Mouse (Mus musculus) adrenal gland, postnatal 10 days (tissue): ENCODE data around the gene D5Ertd579e. TPM values are rescaled to one million over a fixed set of nuclear protein-coding genes. Genes with fewer than 3 reads are reported as not detected.

Source experiments
- DNase-seq: peaks from one replicate; pipeline ENCODE4 v3.0.0; 2021; ENCODE audit warnings: mixed read lengths
- total RNA-seq, 2 experiments: library from RNA; stranded (reverse); gene quantifications; 2 replicates each; pipeline ENCODE4 v1.2.3; 2021

Gene D5Ertd579e
- total RNA-seq, 2 experiments from 2014 or later = 49.6 to 64.1 TPM

GRCm38 (mm10) chr5:36568118-36568517, 127.7 kb downstream of the D5Ertd579e start:
- peak; percentile 76 for DNase-seq

GRCm38 (mm10) chr5:36567627-36568026, 128.2 kb downstream of the D5Ertd579e start:
- DNase-seq = no peak

GRCm38 (mm10) chr5:36564530-36564929, 131.3 kb downstream of the D5Ertd579e start:
- DNase-seq = no peak

GRCm38 (mm10) chr5:36563741-36564140, 132.1 kb downstream of the D5Ertd579e start:
- no peak for DNase-seq

GRCm38 (mm10) chr5:36562791-36563445, 132.9 kb downstream of the D5Ertd579e start:
- no peak for DNase-seq

- DNase-seq = no peak
These were observed 134.3 kb downstream of the D5Ertd579e start for GRCm38 (mm10) chr5:36561509-36561908.

- DNase-seq = no peak
These were observed 135.3 kb downstream of the D5Ertd579e start for GRCm38 (mm10) chr5:36560490-36560889.

- no peak for DNase-seq
These were observed 136.2 kb downstream of the D5Ertd579e start for GRCm38 (mm10) chr5:36559510-36560235.

GRCm38 (mm10) chr5:36559106-36559505, 136.7 kb downstream of the D5Ertd579e start:
- no peak for DNase-seq

GRCm38 (mm10) chr5:36558526-36558925, 137.3 kb downstream of the D5Ertd579e start:
- DNase-seq = no peak

GRCm38 (mm10) chr5:36557584-36558308, 138.1 kb downstream of the D5Ertd579e start:
- DNase-seq = no peak

- DNase-seq = no peak
These were observed 138.9 kb downstream of the D5Ertd579e start for GRCm38 (mm10) chr5:36556906-36557305.

GRCm38 (mm10) chr5:36556289-36556688, 139.5 kb downstream of the D5Ertd579e start:
- no peak for DNase-seq

- no peak for DNase-seq
These were observed 141.3 kb downstream of the D5Ertd579e start for GRCm38 (mm10) chr5:36554496-36554895.

- DNase-seq = no peak
These were observed 141.9 kb downstream of the D5Ertd579e start for GRCm38 (mm10) chr5:36553886-36554285.

GRCm38 (mm10) chr5:36553056-36553606, 142.7 kb downstream of the D5Ertd579e start:
- DNase-seq = no peak

GRCm38 (mm10) chr5:36552391-36552790, 143.4 kb downstream of the D5Ertd579e start:
- DNase-seq = no peak

Other genes with a start within 250 kb of the D5Ertd579e start
- gene Grpel1, start 231.0 kb downstream of the D5Ertd579e start, total RNA-seq = 100 to 1,000 TPM; 101 to 103 TPM
- 10 to 100 TPM; 32.6 to 34.8 TPM for gene Tada2b, start 211.7 kb downstream of the D5Ertd579e start, total RNA-seq
- gene Ccdc96, start 211.4 kb downstream of the D5Ertd579e start, total RNA-seq = under 1 TPM; 0.15 to 0.36 TPM
- 10 to 100 TPM; 32.3 to 32.4 TPM for gene Tbc1d14, start 102.7 kb downstream of the D5Ertd579e start, total RNA-seq
- gene Bloc1s4, start 52.6 kb upstream of the D5Ertd579e start, total RNA-seq = 10 to 100 TPM; 22.6 to 27.2 TPM
- gene Mrfap1, start 100.7 kb upstream of the D5Ertd579e start, total RNA-seq = 100 to 1,000 TPM; 429 to 477 TPM
- gene Man2b2, start 134.6 kb upstream of the D5Ertd579e start, total RNA-seq = 10 to 100 TPM; 37.5 TPM
- gene Ppp2r2c, start 172.5 kb upstream of the D5Ertd579e start, total RNA-seq = 10 to 100 TPM in 1 of 2 experiments, 1 to 10 TPM in 1; 7.0 to 10.2 TPM